Mouse (Mus musculus) CH12F3 (cell line): Measurements from ENCODE around the gene Ptpre.

Source experiments
- in situ Hi-C: fragments of 300-500 bp; cut with MboI; formaldehyde crosslinking; loops from 2 replicates; pipeline ENCODE4 v1.14.3; 2020; ENCODE audit warnings: low sequenced_read_pairs

The Ptpre gene

GRCm38 (mm10) chr7:135529068-135529467, 8.2 kb upstream of the Ptpre start:
- in situ Hi-C loops: no loop called here

- in situ Hi-C loops: no loop called here
These were observed 2.6 kb upstream of the Ptpre start for GRCm38 (mm10) chr7:135534548-135535189.

- in situ Hi-C loops: no loop called here
These were observed 1.4 kb upstream of the Ptpre start for GRCm38 (mm10) chr7:135535908-135536307.

GRCm38 (mm10) chr7:135537948-135538741, 864 bp downstream of the Ptpre start:
- in situ Hi-C loops: no loop called here

GRCm38 (mm10) chr7:135539429-135539828, 2.1 kb downstream of the Ptpre start:
- in situ Hi-C loops: no loop called here

GRCm38 (mm10) chr7:135542235-135542634, 5.0 kb downstream of the Ptpre start:
- in situ Hi-C loops: no loop called here

- in situ Hi-C loops: no loop called here
These were observed 5.8 kb downstream of the Ptpre start for GRCm38 (mm10) chr7:135543033-135543432.

- in situ Hi-C loops: no loop called here
These were observed 7.0 kb downstream of the Ptpre start for GRCm38 (mm10) chr7:135544321-135544720.

- in situ Hi-C loops: no loop called here
These were observed 8.7 kb downstream of the Ptpre start for GRCm38 (mm10) chr7:135545957-135546356.

GRCm38 (mm10) chr7:135546530-135546929, 9.2 kb downstream of the Ptpre start:
- in situ Hi-C loops: no loop called here

- in situ Hi-C loops: no loop called here
These were observed 11.2 kb downstream of the Ptpre start for GRCm38 (mm10) chr7:135548434-135548833.

GRCm38 (mm10) chr7:135551547-135551946, 14.3 kb downstream of the Ptpre start:
- in situ Hi-C loops: no loop called here

GRCm38 (mm10) chr7:135553550-135553949, 16.3 kb downstream of the Ptpre start:
- in situ Hi-C loops: no loop called here

GRCm38 (mm10) chr7:135556663-135557402, 19.6 kb downstream of the Ptpre start:
- in situ Hi-C loops: no loop called here

- in situ Hi-C loops: no loop called here
These were observed 23.0 kb downstream of the Ptpre start for GRCm38 (mm10) chr7:135560280-135560679.

- in situ Hi-C loops: no loop called here
These were observed 26.7 kb downstream of the Ptpre start for GRCm38 (mm10) chr7:135564022-135564421.

GRCm38 (mm10) chr7:135566013-135566412, 28.7 kb downstream of the Ptpre start:
- in situ Hi-C loops: no loop called here

GRCm38 (mm10) chr7:135567582-135567981, 30.3 kb downstream of the Ptpre start:
- in situ Hi-C loops: no loop called here

- in situ Hi-C loops: no loop called here
These were observed 31.3 kb downstream of the Ptpre start for GRCm38 (mm10) chr7:135568550-135568949.

- in situ Hi-C loops: no loop called here
These were observed 34.1 kb downstream of the Ptpre start for GRCm38 (mm10) chr7:135571392-135571791.

GRCm38 (mm10) chr7:135571951-135572559, 34.8 kb downstream of the Ptpre start:
- in situ Hi-C loops: no loop called here
